Mouse (Mus musculus) E14TG2a.4 (cell line): Measurements from ENCODE around the gene Adcy10.

Experiments used
- CTCF ChIP-seq: conservative IDR thresholded peaks from 2 replicates; pipeline ENCODE4 v1.5.1; 2014; ENCODE audit warnings: low read length
- NANOG ChIP-seq: IDR thresholded peaks from 2 replicates; pipeline ENCODE4 v1.6.1; 2014; ENCODE audit warnings: borderline replicate concordance, low read length, mixed read lengths
- POU5F1 ChIP-seq: IDR thresholded peaks from 2 replicates; pipeline ENCODE4 v1.6.1; 2014; ENCODE audit warnings: low read length, borderline replicate concordance

DNA sequence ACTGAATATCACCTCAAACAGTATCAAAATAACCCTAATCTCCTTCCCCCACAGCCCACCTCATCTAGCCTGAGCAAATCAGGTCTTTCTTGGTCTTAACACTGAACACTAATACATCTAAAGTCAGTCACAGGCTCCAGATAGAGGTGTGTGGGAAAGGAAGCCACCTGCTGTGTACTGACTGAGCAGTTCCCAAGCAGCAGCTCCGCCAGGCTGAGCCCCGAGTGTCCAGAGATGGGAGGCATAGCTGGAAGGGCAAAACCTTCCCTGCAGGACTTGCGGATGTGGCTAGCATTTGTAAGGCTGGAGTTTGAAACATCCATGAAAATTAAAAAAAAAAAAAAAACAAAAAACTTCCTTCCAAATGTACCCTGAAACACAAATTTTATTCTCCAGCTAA lies 120.1 kb downstream of the Adcy10 start:
- TF ChIP-seq CTCF (no peak), NANOG (no peak), POU5F1 (no peak)
